Mouse (Mus musculus): ENCODE measurements around the gene Ntng2. TPM values are rescaled to one million over a fixed set of nuclear protein-coding genes. Genes with fewer than 3 reads are reported as not detected.

Ntng2 gene
- polyA plus RNA-seq, 1 experiment = 1.5 TPM

GRCm38 (mm10) chr2:29271803-29272518, 19.2 kb upstream of the Ntng2 start:
- Histone ChIP-seq H3K79me2 (ENCODE audit: control insufficient read depth, insufficient read depth) (no peaks in the 10 kb centered on the region), H3ac (ENCODE audit: control insufficient read depth, insufficient read length) (no peak overlapping the region), H3K27me3 (ENCODE audit: control insufficient read depth, insufficient read depth, insufficient read length) (peaks cover 61% of the 10 kb centered on the region), H3K4me2 (ENCODE audit: low read depth) (no peak overlapping the region), H3K4me3 (no peak overlapping the region), H3K36me3 (ENCODE audit: control insufficient read depth, insufficient read depth) (no peaks in the 10 kb centered on the region)
- TF ChIP-seq E2F4 (IDR thresholded peaks at IDR 0.05; ENCODE audit: insufficient read depth) (no peak), MAX (IDR thresholded peaks at IDR 0.05; ENCODE audit: low read depth) (no peak), MYOG (IDR thresholded peaks at IDR 0.05; ENCODE audit: control insufficient read depth in 1 of 3, insufficient read depth in 1 of 3, insufficient read length in 2 of 3, low read depth in 2 of 3) (no peak), USF1 (IDR thresholded peaks at IDR 0.05; ENCODE audit: low read depth) (no peak), POLR2A (IDR thresholded peaks at IDR 0.05; ENCODE audit: insufficient read length, low read depth) (no peak), TCF12 (IDR thresholded peaks at IDR 0.05; ENCODE audit: insufficient read depth, poor library complexity, severe bottlenecking) (no peak), POLR2AphosphoS2 (IDR thresholded peaks at IDR 0.05; ENCODE audit: insufficient read length, low read depth) (no peak), CEBPB (IDR thresholded peaks at IDR 0.05; ENCODE audit: insufficient read depth, poor library complexity, severe bottlenecking) (no peak), MYOD1 (IDR thresholded peaks at IDR 0.05; ENCODE audit: control insufficient read depth in 1 of 3, insufficient read length in 2 of 3, low read depth in 2 of 3) (no peak), SRF (IDR thresholded peaks at IDR 0.05; ENCODE audit: control insufficient read depth, insufficient read length, low read depth) (no peak), REST (IDR thresholded peaks at IDR 0.05; ENCODE audit: insufficient read depth, insufficient read length) (no peak), TCF3 (IDR thresholded peaks at IDR 0.05; ENCODE audit: insufficient read length, low read depth) (no peak)

GRCm38 (mm10) chr2:29271098-29271497, 18.3 kb upstream of the Ntng2 start:
- H3ac ChIP-seq (ENCODE audit: control insufficient read depth, insufficient read length) = no peak overlapping the region
- H3K4me3 ChIP-seq = no peak overlapping the region
- TF ChIP-seq TCF3 (IDR thresholded peaks at IDR 0.05; ENCODE audit: insufficient read length, low read depth) (no peak), MAX (IDR thresholded peaks at IDR 0.05; ENCODE audit: low read depth) (no peak), USF1 (IDR thresholded peaks at IDR 0.05; ENCODE audit: low read depth) (no peak), CEBPB (IDR thresholded peaks at IDR 0.05; ENCODE audit: insufficient read depth, poor library complexity, severe bottlenecking) (no peak), SRF (IDR thresholded peaks at IDR 0.05; ENCODE audit: control insufficient read depth, insufficient read length, low read depth) (no peak), REST (IDR thresholded peaks at IDR 0.05; ENCODE audit: insufficient read depth, insufficient read length) (no peak), MYOG (IDR thresholded peaks at IDR 0.05; ENCODE audit: control insufficient read depth in 1 of 3, insufficient read depth in 1 of 3, insufficient read length in 2 of 3, low read depth in 2 of 3) (no peak), E2F4 (IDR thresholded peaks at IDR 0.05; ENCODE audit: insufficient read depth) (no peak), POLR2A (IDR thresholded peaks at IDR 0.05; ENCODE audit: insufficient read length, low read depth) (no peak), MYOD1 (IDR thresholded peaks at IDR 0.05; ENCODE audit: control insufficient read depth in 1 of 3, insufficient read length in 2 of 3, low read depth in 2 of 3) (no peak), TCF12 (IDR thresholded peaks at IDR 0.05; ENCODE audit: insufficient read depth, poor library complexity, severe bottlenecking) (no peak), POLR2AphosphoS2 (IDR thresholded peaks at IDR 0.05; ENCODE audit: insufficient read length, low read depth) (no peak)
- H3K79me2 ChIP-seq (ENCODE audit: control insufficient read depth, insufficient read depth) = no peaks in the 10 kb centered on the region
- peaks cover 66% of the 10 kb centered on the region for H3K27me3 ChIP-seq (ENCODE audit: control insufficient read depth, insufficient read depth, insufficient read length)
- H3K4me2 ChIP-seq (ENCODE audit: low read depth) = no peak overlapping the region
- H3K36me3 ChIP-seq (ENCODE audit: control insufficient read depth, insufficient read depth) = no peaks in the 10 kb centered on the region

GRCm38 (mm10) chr2:29266810-29267209, 14.0 kb upstream of the Ntng2 start:
- Histone ChIP-seq H3ac (ENCODE audit: control insufficient read depth, insufficient read length) (no peak overlapping the region), H3K27me3 (ENCODE audit: control insufficient read depth, insufficient read depth, insufficient read length) (peaks cover 60% of the 10 kb centered on the region), H3K4me2 (ENCODE audit: low read depth) (no peak overlapping the region), H3K79me2 (ENCODE audit: control insufficient read depth, insufficient read depth) (no peaks in the 10 kb centered on the region), H3K36me3 (ENCODE audit: control insufficient read depth, insufficient read depth) (no peaks in the 10 kb centered on the region), H3K4me3 (no peak overlapping the region)
- TF ChIP-seq MAX (IDR thresholded peaks at IDR 0.05; ENCODE audit: low read depth) = no peak
- TF ChIP-seq REST (IDR thresholded peaks at IDR 0.05; ENCODE audit: insufficient read depth, insufficient read length) = no peak
- no peak for TF ChIP-seq TCF12 (IDR thresholded peaks at IDR 0.05; ENCODE audit: insufficient read depth, poor library complexity, severe bottlenecking)
- TF ChIP-seq USF1 (IDR thresholded peaks at IDR 0.05; ENCODE audit: low read depth) = no peak
- no peak for TF ChIP-seq POLR2AphosphoS2 (IDR thresholded peaks at IDR 0.05; ENCODE audit: insufficient read length, low read depth)
- no peak for TF ChIP-seq MYOG (IDR thresholded peaks at IDR 0.05; ENCODE audit: control insufficient read depth in 1 of 3, insufficient read depth in 1 of 3, insufficient read length in 2 of 3, low read depth in 2 of 3)
- no peak for TF ChIP-seq POLR2A (IDR thresholded peaks at IDR 0.05; ENCODE audit: insufficient read length, low read depth)
- no peak for TF ChIP-seq MYOD1 (IDR thresholded peaks at IDR 0.05; ENCODE audit: control insufficient read depth in 1 of 3, insufficient read length in 2 of 3, low read depth in 2 of 3)
- TF ChIP-seq TCF3 (IDR thresholded peaks at IDR 0.05; ENCODE audit: insufficient read length, low read depth) = no peak
- TF ChIP-seq CEBPB (IDR thresholded peaks at IDR 0.05; ENCODE audit: insufficient read depth, poor library complexity, severe bottlenecking) = no peak
- no peak for TF ChIP-seq E2F4 (IDR thresholded peaks at IDR 0.05; ENCODE audit: insufficient read depth)
- TF ChIP-seq SRF (IDR thresholded peaks at IDR 0.05; ENCODE audit: control insufficient read depth, insufficient read length, low read depth) = no peak

DNA sequence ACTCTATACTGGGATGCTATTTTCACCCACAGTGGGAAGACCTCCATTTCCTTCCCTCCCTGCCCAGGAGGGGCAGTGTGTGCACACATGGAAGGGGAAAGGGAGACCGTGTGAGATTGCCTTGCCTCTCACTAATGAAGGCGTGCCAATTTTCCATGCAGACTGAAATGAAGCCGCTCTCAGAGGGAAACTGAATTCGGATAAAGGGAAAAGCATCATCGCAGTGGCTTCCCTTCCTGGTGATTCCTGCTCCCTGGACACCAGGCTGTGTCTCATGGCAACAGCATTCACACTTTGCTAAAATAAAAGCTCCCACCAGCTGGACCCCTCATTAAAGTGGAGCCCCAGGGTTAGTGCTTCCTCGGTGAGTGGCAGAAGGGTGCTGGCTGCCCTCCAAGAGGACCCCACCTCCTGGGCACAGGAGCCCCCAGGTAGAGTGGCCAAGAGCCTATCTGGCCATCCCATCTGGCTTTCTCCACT, 9.7 kb upstream of the Ntng2 start:
- H3K27me3 ChIP-seq (ENCODE audit: control insufficient read depth, insufficient read depth, insufficient read length) = peaks cover 68% of the 10 kb centered on the region
- H3K79me2 ChIP-seq (ENCODE audit: control insufficient read depth, insufficient read depth) = no peaks in the 10 kb centered on the region
- H3K4me2 ChIP-seq (ENCODE audit: low read depth) = no peak overlapping the region
- H3K4me3 ChIP-seq = no peak overlapping the region
- no peaks in the 10 kb centered on the region for H3K36me3 ChIP-seq (ENCODE audit: control insufficient read depth, insufficient read depth)
- H3ac ChIP-seq (ENCODE audit: control insufficient read depth, insufficient read length) = no peak overlapping the region
- TF ChIP-seq MYOG (IDR thresholded peaks at IDR 0.05; ENCODE audit: control insufficient read depth in 1 of 3, insufficient read depth in 1 of 3, insufficient read length in 2 of 3, low read depth in 2 of 3) (no peak), TCF3 (IDR thresholded peaks at IDR 0.05; ENCODE audit: insufficient read length, low read depth) (no peak), MYOD1 (IDR thresholded peaks at IDR 0.05; ENCODE audit: control insufficient read depth in 1 of 3, insufficient read length in 2 of 3, low read depth in 2 of 3) (no peak)
